Mouse (Mus musculus) layer of hippocampus, postnatal 25 days (tissue): ENCODE measurements around the gene Zc3h12b. TPM values are rescaled to one million over a fixed set of nuclear protein-coding genes. Genes with fewer than 3 reads are reported as not detected.

Experiments used
- total RNA-seq, 2 experiments: library from RNA; stranded (reverse); gene quantifications; 2 replicates each; pipeline ENCODE4 v1.2.3; 2021

Zc3h12b gene
- total RNA-seq, 2 experiments from 2014 or later: 37.2 to 41.6 TPM

Other genes with a start within 250 kb of the Zc3h12b start
- gene Asb12, start 153.7 kb upstream of the Zc3h12b start, total RNA-seq: not detected
- not detected for gene Pfn5, start 153.6 kb upstream of the Zc3h12b start, total RNA-seq
- 10 to 100 TPM; 19.0 to 22.4 TPM for gene Zc4h2, start 53.2 kb upstream of the Zc3h12b start, total RNA-seq
- 10 to 100 TPM; 43.5 to 49.9 TPM for gene Las1l, start 245.3 kb downstream of the Zc3h12b start, total RNA-seq